Mouse (Mus musculus) heart, embryonic 14.5 days (tissue): Measurements from ENCODE around the gene Sac3d1. TPM values are rescaled to one million over a fixed set of nuclear protein-coding genes. Genes with fewer than 3 reads are reported as not detected.
A peak's percentile ranks its signal among the peaks of the same experiment; 100 is the strongest.

Experiments used
- ATAC-seq: fragments of 200-750 bp; cut with Nextera tagmentation; 2 replicates; pipeline ENCODE4 v1.8.0; 2017; ENCODE audit warnings: low read depth, moderate TSS enrichment; ENCODE audit not compliant: insufficient number of reproducible peaks, insufficient read depth, low FRiP score
- H3K27ac ChIP-seq, 2 experiments: fragments of 200-500 bp in 1 of 2; fragments of 300-500 bp in 1 of 2; sonication (generic) in 1 of 2; replicated peaks in 1 of 2; 2 replicates each; pipeline ENCODE4 v1.5.1; 2012 to 2014; ENCODE audit warnings: low read depth in 2 of 2, low read length in 2 of 2, control low read depth in 1 of 2, mild to moderate bottlenecking in 1 of 2, mixed read lengths in 1 of 2; ENCODE audit not compliant: control insufficient read depth in 1 of 2, insufficient read depth in 1 of 2
- H3K27me3 ChIP-seq: fragments of 300-500 bp; sonication (generic); 2 replicates; pipeline ENCODE4 v1.6.1; 2014; ENCODE audit warnings: mild to moderate bottlenecking, low read length, control low read depth; ENCODE audit not compliant: control insufficient read depth, insufficient read depth
- H3K36me3 ChIP-seq: fragments of 300-500 bp; sonication (generic); 2 replicates; pipeline ENCODE4 v1.6.1; 2014; ENCODE audit warnings: mild to moderate bottlenecking, control low read depth, low read length, mixed read lengths; ENCODE audit not compliant: control insufficient read depth, insufficient read depth
- H3K4me1 ChIP-seq, 2 experiments: fragments of 200-500 bp in 1 of 2; fragments of 300-500 bp in 1 of 2; sonication (generic) in 1 of 2; 2 replicates each; pipeline ENCODE4 v1.6.1; 2012 to 2014; ENCODE audit warnings: low read length in 2 of 2, control low read depth in 1 of 2, mixed read lengths in 1 of 2; ENCODE audit not compliant: control insufficient read depth in 2 of 2, insufficient read depth in 2 of 2
- H3K4me2 ChIP-seq: fragments of 300-500 bp; sonication (generic); 2 replicates; pipeline ENCODE4 v1.6.1; 2014; ENCODE audit warnings: mild to moderate bottlenecking, low read length
- H3K4me3 ChIP-seq, 2 experiments: fragments of 200-500 bp in 1 of 2; fragments of 300-500 bp in 1 of 2; sonication (generic) in 1 of 2; 2 replicates each; pipeline ENCODE4 v1.5.1; 2012 to 2014; ENCODE audit warnings: low read length in 2 of 2, mild to moderate bottlenecking in 2 of 2, control low read depth in 1 of 2, low read depth in 1 of 2, moderate library complexity in 1 of 2; ENCODE audit not compliant: control insufficient read depth in 1 of 2, insufficient read depth in 1 of 2
- H3K9ac ChIP-seq: fragments of 300-500 bp; sonication (generic); 2 replicates; pipeline ENCODE4 v1.6.1; 2014; ENCODE audit warnings: mild to moderate bottlenecking, low read length
- H3K9me3 ChIP-seq: fragments of 300-500 bp; sonication (generic); 2 replicates; pipeline ENCODE4 v1.6.1; 2016; ENCODE audit warnings: low read length, control low read depth; ENCODE audit not compliant: control insufficient read depth
- WGBS: fragments of 180-500 bp; shearing (Covaris S2); extraction: QIAGEN DNeasy Blood & Tissue Kit; methylation state at CpG from one replicate; pipeline ENCODE4 v1.1.7; 2014; 5-methylcytosine and 5-hydroxymethylcytosine counted together
- polyA plus RNA-seq: library from polyadenylated mRNA; unstranded; fragments of >200 nt; fragmentation: Nextera tagmentation; extraction: Ambion mirVana; gene quantifications from 2 replicates; pipeline ENCODE4 v1.2.1, GENCODE M21; 2014

The Sac3d1 gene
- 36.0 and 36.3 TPM in 2 replicates for polyA plus RNA-seq

GRCm38 (mm10) chr19:6117986-6118676 lies at the start of gene Sac3d1:
Gene Sac3d1 (minus strand): TSS chr19:6118650.
- ATAC-seq, result peak; percentile 74
- WGBS, result under 1% methylated on average over 77 of the region's 77 CpGs

DNA sequence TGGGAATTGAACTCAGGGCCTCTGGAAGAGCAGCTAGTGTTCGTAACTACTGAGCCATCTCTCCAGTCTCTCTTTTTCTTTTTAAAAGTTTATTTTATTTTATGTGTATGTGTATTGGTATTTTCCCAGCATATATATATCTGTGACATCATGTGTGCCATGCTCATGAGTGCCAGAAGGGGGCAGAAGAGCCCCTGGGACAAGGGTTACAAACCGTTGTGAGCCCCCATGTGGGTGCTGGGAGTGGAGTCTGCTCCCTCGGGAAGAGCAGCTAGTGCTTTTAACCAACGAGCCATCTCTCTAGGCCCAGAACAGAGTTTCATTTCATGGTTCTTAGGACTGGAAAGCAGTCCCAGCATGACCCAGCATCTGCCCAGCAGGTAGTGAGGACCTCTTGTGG lies 48.3 kb upstream of the Sac3d1 start:
- H3K4me1 ChIP-seq, result no peaks in the 10 kb centered on the region
- no peak overlapping the region for H3K4me3 ChIP-seq
- 68% methylated on average over 4 of the region's 4 CpGs for WGBS
- no peaks in the 10 kb centered on the region for H3K27me3 ChIP-seq
- H3K9me3 ChIP-seq, result 0 out of 2 replicates have a peak, but pooled peaks cover 2% of the 10 kb centered on the region
- H3K9ac ChIP-seq, result no peak overlapping the region
- no peak overlapping the region for H3K4me2 ChIP-seq
- H3K36me3 ChIP-seq, result no peaks in the 10 kb centered on the region
- no peak overlapping the region for H3K27ac ChIP-seq
- no peak for ATAC-seq

More at GRCm38 (mm10) chr19:6117986-6118676, at the start of gene Sac3d1:
- H3K4me3 ChIP-seq, result peak within 1 kb of the TSS; percentile 66 to 78
- no peaks in the 10 kb centered on the region for H3K27me3 ChIP-seq
- peak within 1 kb of the TSS; percentile 85 for H3K4me2 ChIP-seq
- H3K9ac ChIP-seq, result peak within 1 kb of the TSS; percentile 92
- H3K4me1 ChIP-seq, result peaks cover 10 to 19% of the 10 kb centered on the region in 2 experiments
- peaks cover 30% of the 10 kb centered on the region for H3K36me3 ChIP-seq
- no peaks in the 10 kb centered on the region for H3K9me3 ChIP-seq
- H3K27ac ChIP-seq, result peak within 1 kb of the TSS; percentile 92 to 96

- no peaks in the 10 kb centered on the region for H3K4me1 ChIP-seq
- no peak for ATAC-seq
- WGBS, result 65% methylated on average over 10 of the region's 10 CpGs
- H3K27ac ChIP-seq, result no peak overlapping the region
- H3K4me3 ChIP-seq, result no peak overlapping the region
- no peaks in the 10 kb centered on the region for H3K36me3 ChIP-seq
- H3K27me3 ChIP-seq, result no peaks in the 10 kb centered on the region
- 0 out of 2 replicates have a peak, but pooled peaks cover 2% of the 10 kb centered on the region for H3K9me3 ChIP-seq
- H3K4me2 ChIP-seq, result no peak overlapping the region
- no peak overlapping the region for H3K9ac ChIP-seq
These were observed 45.6 kb upstream of the Sac3d1 start for GRCm38 (mm10) chr19:6163872-6164547.

DNA sequence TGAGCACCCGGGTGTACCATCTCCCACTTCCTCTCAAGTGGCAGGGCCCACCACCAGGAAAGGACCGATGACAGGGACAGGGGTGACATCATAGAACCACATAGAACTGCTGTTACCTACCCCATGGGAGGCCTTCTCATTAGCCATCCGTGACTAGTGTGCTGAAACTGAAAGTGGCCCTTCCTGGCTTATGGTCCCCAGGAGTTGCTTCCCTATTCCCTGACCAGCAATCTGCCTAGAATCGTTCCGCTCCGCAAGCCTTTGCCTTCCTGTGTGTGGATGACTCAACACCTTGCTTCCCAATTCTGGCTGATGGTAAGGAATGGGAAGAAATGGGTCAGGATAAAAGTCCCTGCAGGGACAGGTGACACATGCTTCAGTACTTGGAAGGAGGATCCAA lies 38.8 kb upstream of the Sac3d1 start:
- no peaks in the 10 kb centered on the region for H3K36me3 ChIP-seq
- no peak overlapping the region for H3K27ac ChIP-seq
- no peak overlapping the region for H3K9ac ChIP-seq
- no peak overlapping the region for H3K4me3 ChIP-seq
- no peaks in the 10 kb centered on the region for H3K27me3 ChIP-seq
- no peak for ATAC-seq
- H3K4me1 ChIP-seq, result no peaks in the 10 kb centered on the region
- WGBS, result 54% methylated on average over 6 of the region's 6 CpGs
- no peaks in the 10 kb centered on the region for H3K9me3 ChIP-seq
- no peak overlapping the region for H3K4me2 ChIP-seq

DNA sequence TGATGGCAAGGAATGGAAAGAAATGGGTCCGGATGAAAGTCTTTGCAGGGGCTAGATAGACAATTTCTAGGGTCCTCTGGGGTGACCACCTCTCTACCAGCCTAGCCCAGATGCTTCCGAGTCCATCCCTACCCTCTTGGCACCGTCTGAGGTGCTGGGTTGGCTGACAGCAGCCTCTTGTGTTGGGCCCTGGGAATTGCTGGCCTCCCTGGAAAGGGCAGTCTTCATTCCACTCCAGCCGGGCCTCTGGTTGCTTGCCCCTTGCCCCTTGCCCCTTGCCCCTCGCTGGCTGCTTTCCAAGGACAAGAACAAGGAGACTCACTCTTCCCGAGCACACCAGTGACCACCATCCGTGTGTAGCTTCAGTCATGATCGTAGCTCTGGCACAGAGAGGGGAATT lies 37.9 kb upstream of the Sac3d1 start:
- Histone ChIP-seq H3K27ac (no peak overlapping the region), H3K4me3 (no peak overlapping the region), H3K9ac (no peak overlapping the region), H3K36me3 (no peaks in the 10 kb centered on the region), H3K4me2 (no peak overlapping the region), H3K27me3 (no peaks in the 10 kb centered on the region), H3K9me3 (no peaks in the 10 kb centered on the region), H3K4me1 (no peaks in the 10 kb centered on the region)
- ATAC-seq, result no peak
- WGBS, result 59% methylated on average over 8 of the region's 8 CpGs

- Histone ChIP-seq H3K4me3 (no peak overlapping the region), H3K9ac (no peak overlapping the region), H3K27me3 (no peaks in the 10 kb centered on the region), H3K4me2 (no peak overlapping the region), H3K36me3 (no peaks in the 10 kb centered on the region), H3K27ac (no peak overlapping the region), H3K4me1 (no peaks in the 10 kb centered on the region), H3K9me3 (no peaks in the 10 kb centered on the region)
- ATAC-seq, result no peak
- WGBS, result 77% methylated on average over 9 of the region's 9 CpGs
These were observed 36.7 kb upstream of the Sac3d1 start for GRCm38 (mm10) chr19:6155174-6155573.

GRCm38 (mm10) chr19:6144842-6145241 lies 26.4 kb upstream of the Sac3d1 start:
- H3K4me1 ChIP-seq, result peaks cover 4 to 7% of the 10 kb centered on the region in 2 experiments
- WGBS, result 67% methylated on average over 5 of the region's 5 CpGs
- no peaks in the 10 kb centered on the region for H3K27me3 ChIP-seq
- no peaks in the 10 kb centered on the region for H3K36me3 ChIP-seq
- no peak overlapping the region for H3K9ac ChIP-seq
- H3K4me2 ChIP-seq, result no peak overlapping the region
- H3K4me3 ChIP-seq, result no peak overlapping the region
- no peak overlapping the region for H3K27ac ChIP-seq
- H3K9me3 ChIP-seq, result no peaks in the 10 kb centered on the region
- ATAC-seq, result no peak
